Mouse (Mus musculus) myocyte (in vitro differentiated cells): ENCODE results near the gene Dus1l. TPM values are rescaled to one million over a fixed set of nuclear protein-coding genes. Genes with fewer than 3 reads are reported as not detected.
"Not testable (repeated sequence)": the region's sequence is repeated elsewhere in the genome, so short reads cannot be mapped to it uniquely, and the experiment has no call there.

ENCODE experiments used
- H3K27me3 ChIP-seq: one replicate; pipeline ENCODE4 v1.6.1; 2011; ENCODE audit not compliant: control insufficient read depth, insufficient read depth, insufficient read length
- H3K36me3 ChIP-seq: one replicate; pipeline ENCODE4 v1.6.1; 2011; ENCODE audit not compliant: control insufficient read depth, insufficient read depth
- H3K4me2 ChIP-seq: one replicate; pipeline ENCODE4 v1.6.1; 2011; ENCODE audit warnings: low read depth, control low read depth
- H3K4me3 ChIP-seq: one replicate; pipeline ENCODE4 v1.5.1; 2011; ENCODE audit warnings: mild to moderate bottlenecking, control low read depth, moderate library complexity
- H3K79me2 ChIP-seq: one replicate; pipeline ENCODE4 v1.6.1; 2011; ENCODE audit not compliant: control insufficient read depth, insufficient read depth
- H3ac ChIP-seq: one replicate; pipeline ENCODE4 v1.6.1; 2011; ENCODE audit not compliant: control insufficient read depth, insufficient read length
- CEBPB ChIP-seq: IDR thresholded peaks from 2 replicates; pipeline ENCODE4 v1.6.1; 2011; ENCODE audit warnings: mild to moderate bottlenecking, moderate library complexity; ENCODE audit not compliant: poor library complexity, insufficient read depth, severe bottlenecking
- E2F4 ChIP-seq: IDR thresholded peaks from one replicate; pipeline ENCODE4 v1.6.1; 2011; ENCODE audit warnings: mild to moderate bottlenecking, control low read depth, moderate library complexity; ENCODE audit not compliant: insufficient read depth
- MAX ChIP-seq: IDR thresholded peaks from one replicate; pipeline ENCODE4 v1.6.1; 2011; ENCODE audit warnings: low read depth, mild to moderate bottlenecking, control low read depth
- MYOD1 ChIP-seq, 3 experiments: IDR thresholded peaks; one replicate each; pipeline ENCODE4 v1.6.1; 2011; ENCODE audit warnings: control low read depth in 2 of 3, low read depth in 2 of 3, mild to moderate bottlenecking in 2 of 3, moderate library complexity in 1 of 3; ENCODE audit not compliant: insufficient read length in 2 of 3, control insufficient read depth in 1 of 3
- MYOG ChIP-seq, 3 experiments: IDR thresholded peaks; one replicate each; pipeline ENCODE4 v1.6.1; 2011; ENCODE audit warnings: control low read depth in 2 of 3, low read depth in 2 of 3, mild to moderate bottlenecking in 2 of 3; ENCODE audit not compliant: insufficient read length in 2 of 3, control insufficient read depth in 1 of 3, insufficient read depth in 1 of 3
- POLR2A ChIP-seq: IDR thresholded peaks from one replicate; pipeline ENCODE4 v1.6.1; 2011; ENCODE audit warnings: low read depth, mild to moderate bottlenecking, control low read depth, moderate library complexity; ENCODE audit not compliant: insufficient read length
- POLR2AphosphoS2 ChIP-seq: IDR thresholded peaks from one replicate; pipeline ENCODE4 v1.6.1; 2011; ENCODE audit warnings: low read depth, control low read depth; ENCODE audit not compliant: insufficient read length
- REST ChIP-seq: IDR thresholded peaks from one replicate; pipeline ENCODE4 v1.6.1; 2011; ENCODE audit warnings: mild to moderate bottlenecking, control low read depth, moderate library complexity; ENCODE audit not compliant: insufficient read depth, insufficient read length
- SRF ChIP-seq: IDR thresholded peaks from one replicate; pipeline ENCODE4 v1.6.1; 2011; ENCODE audit warnings: low read depth; ENCODE audit not compliant: control insufficient read depth, insufficient read length
- TCF12 ChIP-seq: IDR thresholded peaks from one replicate; pipeline ENCODE4 v1.6.1; 2011; ENCODE audit warnings: mild to moderate bottlenecking, control low read depth; ENCODE audit not compliant: poor library complexity, insufficient read depth, severe bottlenecking
- TCF3 ChIP-seq: IDR thresholded peaks from one replicate; pipeline ENCODE4 v1.6.1; 2011; ENCODE audit warnings: low read depth, control low read depth; ENCODE audit not compliant: insufficient read length
- USF1 ChIP-seq: IDR thresholded peaks from one replicate; pipeline ENCODE4 v1.6.1; 2011; ENCODE audit warnings: low read depth, mild to moderate bottlenecking, control low read depth, moderate library complexity
- polyA plus RNA-seq: library from polyadenylated mRNA; unstranded; fragments of >200 nt; fragmentation: generic; extraction: Trizol; gene quantifications from one replicate; pipeline ENCODE4 v1.2.1, GENCODE M21; 2012; ENCODE audit warnings: missing spikeins

Dus1l gene
- polyA plus RNA-seq, 1 experiment = 58.3 TPM

DNA sequence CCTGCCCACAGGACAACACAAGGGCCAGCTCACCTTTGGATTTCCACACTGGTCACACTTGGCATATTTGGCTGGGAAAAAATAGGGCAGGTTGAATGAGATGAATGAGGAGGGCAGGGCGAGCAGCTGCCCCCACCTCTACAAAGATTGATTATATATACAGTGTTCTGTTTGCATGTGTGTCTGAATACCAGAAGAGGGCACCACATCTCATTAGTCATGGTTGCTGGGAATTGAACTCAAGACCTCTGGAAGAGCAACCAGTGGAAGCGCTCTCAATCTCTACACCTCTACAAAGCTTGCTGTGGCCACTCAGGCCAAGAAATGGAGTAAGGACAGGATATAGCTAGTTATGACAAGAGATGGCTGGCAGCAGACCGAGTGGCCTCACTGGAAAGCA lies 6.4 kb downstream of the Dus1l start:
- no peaks in the 10 kb centered on the region for H3K27me3 ChIP-seq
- no peak overlapping the region for H3K4me2 ChIP-seq
- H3K36me3 ChIP-seq = peaks cover 26% of the 10 kb centered on the region
- no peak overlapping the region for H3K4me3 ChIP-seq
- no peak for TF ChIP-seq SRF
- TF ChIP-seq TCF3 = no peak
- TF ChIP-seq USF1 = no peak
- no peak for TF ChIP-seq CEBPB
- TF ChIP-seq POLR2A = no peak
- TF ChIP-seq TCF12 = no peak
- no peak for TF ChIP-seq MYOD1 (IDR thresholded peaks at IDR 0.05; ENCODE audit: control insufficient read depth in 1 of 3, insufficient read length in 2 of 3, low read depth in 2 of 3)
- TF ChIP-seq MAX = no peak
- no peak for TF ChIP-seq E2F4
- no peak for TF ChIP-seq POLR2AphosphoS2
- TF ChIP-seq MYOG (IDR thresholded peaks at IDR 0.05; ENCODE audit: control insufficient read depth in 1 of 3, insufficient read depth in 1 of 3, insufficient read length in 2 of 3, low read depth in 2 of 3) = no peak
- TF ChIP-seq REST = no peak
- H3ac ChIP-seq = no peak overlapping the region
- peaks cover 15% of the 10 kb centered on the region for H3K79me2 ChIP-seq

GRCm38 (mm10) chr11:120789355-120789754 lies 6.8 kb downstream of the Dus1l start:
- TF ChIP-seq REST = no peak
- no peak for TF ChIP-seq MYOD1 (IDR thresholded peaks at IDR 0.05; ENCODE audit: control insufficient read depth in 1 of 3, insufficient read length in 2 of 3, low read depth in 2 of 3)
- TF ChIP-seq POLR2AphosphoS2 = no peak
- no peak for TF ChIP-seq E2F4
- TF ChIP-seq TCF3 = no peak
- TF ChIP-seq CEBPB = no peak
- TF ChIP-seq SRF = no peak
- TF ChIP-seq MAX = no peak
- TF ChIP-seq POLR2A = no peak
- no peak for TF ChIP-seq USF1
- TF ChIP-seq MYOG (IDR thresholded peaks at IDR 0.05; ENCODE audit: control insufficient read depth in 1 of 3, insufficient read depth in 1 of 3, insufficient read length in 2 of 3, low read depth in 2 of 3) = no peak
- no peak for TF ChIP-seq TCF12
- H3K4me2 ChIP-seq = no peak overlapping the region

DNA sequence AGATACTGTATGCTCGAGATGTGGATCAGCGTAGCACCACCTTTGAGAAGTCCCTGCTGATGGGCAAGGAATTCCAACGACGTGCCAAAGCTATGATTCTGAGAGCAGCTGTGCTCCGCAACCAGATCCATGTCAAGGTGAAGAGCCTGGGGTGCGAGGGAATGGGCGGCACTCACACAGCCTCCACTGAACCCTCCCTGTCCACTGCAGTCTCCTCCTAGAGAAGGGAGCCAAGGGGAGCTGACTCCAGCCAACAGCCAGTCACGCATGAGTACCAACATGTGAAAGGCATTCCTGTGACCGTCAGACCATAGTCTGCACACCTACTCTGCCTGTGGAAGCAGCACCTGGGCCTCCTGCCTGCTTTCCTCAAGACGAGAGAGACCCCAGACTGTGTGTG lies 7.7 kb downstream of the Dus1l start:
- H3K4me3 ChIP-seq, H3K27me3 ChIP-seq, H3K4me2 ChIP-seq, H3ac ChIP-seq: not testable (repeated sequence)
- H3K36me3 ChIP-seq = peaks cover 26% of the 10 kb centered on the region
- H3K79me2 ChIP-seq = peaks cover 17% of the 10 kb centered on the region

More at GRCm38 (mm10) chr11:120789355-120789754, 6.8 kb downstream of the Dus1l start:
- no peak overlapping the region for H3ac ChIP-seq
- no peaks in the 10 kb centered on the region for H3K27me3 ChIP-seq
- H3K79me2 ChIP-seq = peaks cover 16% of the 10 kb centered on the region
- H3K36me3 ChIP-seq = peaks cover 26% of the 10 kb centered on the region
- no peak overlapping the region for H3K4me3 ChIP-seq

DNA sequence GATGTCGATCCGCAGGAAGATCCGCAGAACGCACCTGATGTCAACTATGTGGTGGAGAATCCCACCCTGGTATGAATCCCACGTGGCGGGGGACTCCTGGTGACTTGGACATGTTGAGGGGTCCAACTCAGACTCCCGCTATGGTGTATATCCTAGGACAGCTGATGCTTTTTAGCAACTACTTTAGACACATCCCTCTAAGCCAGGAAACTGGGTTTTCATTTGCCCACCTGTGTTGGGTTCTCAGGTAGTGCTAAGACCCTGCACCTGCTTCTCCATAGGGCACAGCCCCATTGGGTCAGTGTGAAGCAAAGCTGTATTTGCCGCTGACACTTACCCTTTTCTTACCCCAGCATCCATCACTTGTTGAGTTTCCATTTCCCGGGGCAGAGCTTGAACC lies 11.1 kb downstream of the Dus1l start:
- Histone ChIP-seq H3ac (peak overlapping the region; percentile 76), H3K36me3 (peaks cover 17% of the 10 kb centered on the region), H3K79me2 (peaks cover 17% of the 10 kb centered on the region), H3K4me2 (peak overlapping the region; percentile 93), H3K27me3 (no peaks in the 10 kb centered on the region), H3K4me3 (peak overlapping the region; percentile 39)
- TF ChIP-seq POLR2AphosphoS2 (no peak), MAX (no peak)

- Histone ChIP-seq H3K79me2 (peaks cover 17% of the 10 kb centered on the region), H3K36me3 (peaks cover 13% of the 10 kb centered on the region), H3ac (peak within 1 kb of the TSS; percentile 76), H3K27me3 (no peaks in the 10 kb centered on the region), H3K4me3 (peak within 1 kb of the TSS; percentile 39), H3K4me2 (peak within 1 kb of the TSS; percentile 93)
- peak; percentile 2 for TF ChIP-seq POLR2AphosphoS2
- TF ChIP-seq USF1 = no peak
- peak; percentile 70 for TF ChIP-seq POLR2A
Observed at GRCm38 (mm10) chr11:120784064-120784791, 12.0 kb downstream of the Dus1l start, which contains the start of the genes Rfng and Gps1. Rfng (minus strand) TSS chr11:120784207. Gps1 (plus strand) TSS chr11:120784272.
